ENCODE assay signal across 18 mouse cellular contexts in genomic region chr8:124483356-124484115, GRCm38 (mm10). TPM values are rescaled to one million over a fixed set of nuclear protein-coding genes. Genes with fewer than 3 reads are reported as not detected.
DNase-seq lines count a peak whose midpoint lies in the region; ATAC-seq and TF ChIP-seq lines count a peak whose summit lies in the region.
"Had no signal": no experiment of that assay in that cellular context is flagged by ENCODE, and none has a peak within 500 bp of the region (broad histone marks: within the 10 kb centered on the region; RNA-seq: fewer than 3 reads in every experiment).

No protein-coding gene starts in this region.

- no peaks in the 10 kb centered on the region for H3K27me3 ChIP-seq in kidney, embryonic 14.5 days (ENCODE audit: control insufficient read depth, insufficient read depth, low read length)
- H3K27me3 ChIP-seq in testis, adult 2 months (ENCODE audit: control insufficient read depth, insufficient read depth, low read length) = no peaks in the 10 kb centered on the region
- H3K27me3 ChIP-seq: forebrain, embryonic 15.5 days; heart, embryonic 15.5 days; limb, embryonic 13.5 days had no signal

- no peaks in the 10 kb centered on the region for H3K36me3 ChIP-seq in kidney, embryonic 14.5 days (ENCODE audit: control insufficient read depth, insufficient read depth, low read length)
- no peaks in the 10 kb centered on the region for H3K36me3 ChIP-seq in testis, adult 2 months (ENCODE audit: control insufficient read depth, insufficient read depth, low read length)
- H3K36me3 ChIP-seq: forebrain, embryonic 15.5 days; heart, embryonic 15.5 days; hindbrain, embryonic 10.5 days; limb, embryonic 13.5 days; midbrain, embryonic 10.5 days had no signal

- ATAC-seq in kidney, embryonic 14.5 days (ENCODE audit: low FRiP score, low TSS enrichment) = no peak
- no peak for ATAC-seq in megakaryocyte, adult 5-6 weeks (ENCODE audit: poor library complexity, severe bottlenecking)
- ATAC-seq: forebrain, embryonic 15.5 days had no signal

- no peak overlapping the region for H3K9ac ChIP-seq in kidney, embryonic 14.5 days (ENCODE audit: low read depth, low read length)
- H3K9ac ChIP-seq: forebrain, embryonic 15.5 days; heart, embryonic 15.5 days; limb, embryonic 13.5 days had no signal

- DNase-seq in kidney, adult 9 months = peak; percentile 47
- no peak for DNase-seq in testis, postnatal 14 days (ENCODE audit: low spot score)
- DNase-seq in R1 (ENCODE audit: low read depth, low spot score) = peak; percentile 84
- DNase-seq in heart, adult 18-20 months = no peak
- DNase-seq: adrenal gland, postnatal 14 days; heart, adult 11 months; kidney, adult 8-10 months had no signal

- H3K4me3 ChIP-seq in kidney, embryonic 14.5 days (ENCODE audit: low read length) = no peak overlapping the region
- peak overlapping the region; percentile 35; the same call in 1 of the 2 replicates for H3K4me3 ChIP-seq in testis, adult 2 months (ENCODE audit: control insufficient read depth, low read depth, low read length)
- H3K4me3 ChIP-seq: erythroblast, embryonic 14.5 days; forebrain, embryonic 15.5 days; heart, embryonic 15.5 days; hindbrain, embryonic 10.5 days; limb, embryonic 13.5 days; midbrain, embryonic 10.5 days; myocyte had no signal

- no peaks in the 10 kb centered on the region for H3K4me1 ChIP-seq in kidney, embryonic 14.5 days (ENCODE audit: control insufficient read depth, insufficient read depth, low read length)
- peaks cover 4% of the 10 kb centered on the region; the same call in 1 of the 2 replicates for H3K4me1 ChIP-seq in testis, adult 2 months (ENCODE audit: control insufficient read depth, insufficient read depth, low read length)
- H3K4me1 ChIP-seq: forebrain, embryonic 15.5 days; heart, embryonic 15.5 days; limb, embryonic 13.5 days had no signal

- no peak overlapping the region for H3K27ac ChIP-seq in kidney, embryonic 14.5 days (ENCODE audit: low read depth, low read length)
- H3K27ac ChIP-seq in testis, adult 2 months (ENCODE audit: control insufficient read depth, insufficient read depth, low read depth, low read length) = no peak overlapping the region
- H3K27ac ChIP-seq: forebrain, embryonic 15.5 days; heart, embryonic 15.5 days; hindbrain, embryonic 10.5 days; limb, embryonic 13.5 days; midbrain, embryonic 10.5 days had no signal

- no peak overlapping the region for H3K4me2 ChIP-seq in kidney, embryonic 14.5 days (replicated peaks; ENCODE audit: low read depth, low read length)
- H3K4me2 ChIP-seq: forebrain, embryonic 15.5 days; heart, embryonic 15.5 days; limb, embryonic 13.5 days had no signal

- peak; percentile 28; the same call in 1 of the 2 replicates for TF ChIP-seq POLR2A in testis, adult 2 months (IDR thresholded peaks at IDR 0.05; ENCODE audit: control insufficient read depth, low read depth, low read length)

- no peaks in the 10 kb centered on the region for H3K9me3 ChIP-seq in kidney, embryonic 14.5 days (ENCODE audit: control insufficient read depth, low read length)
- H3K9me3 ChIP-seq: forebrain, embryonic 15.5 days; heart, embryonic 15.5 days; hindbrain, embryonic 10.5 days; limb, embryonic 13.5 days; midbrain, embryonic 10.5 days had no signal

- TF ChIP-seq CTCF in testis, adult 2 months (IDR thresholded peaks at IDR 0.05; ENCODE audit: control insufficient read depth, insufficient read depth, insufficient replicate concordance, low read depth, low read length) = peak; percentile 73; the same call in 1 of the 2 replicates

- WGBS in kidney, embryonic 14.5 days = 71% methylated on average over 7 of the region's 7 CpGs

RNA-seq across cellular contexts. Expression of gene Cog2, which starts 37.0 kb away (rescaled TPM):
- 27.4 and 36.6 TPM in 2 replicates for polyA plus RNA-seq in kidney, embryonic 14.5 days (2014; fragmentation: Nextera tagmentation; extraction: Ambion mirVana)
- 14.2 and 14.7 TPM in 2 replicates for polyA plus RNA-seq in testis, adult 2 months (2012; rRNA removed)
- total RNA-seq in heart, adult 18-20 months (2021) = 10 to 100 TPM; 25.9 to 28.0 TPM
- 11.0 and 14.4 TPM in 2 replicates for total RNA-seq in megakaryocyte, adult 5-6 weeks (2015)
- 16.7 and 21.7 TPM in 2 replicates for total RNA-seq in megakaryocyte, adult 5-6 weeks (2017)

RNA-seq across cellular contexts. Expression of gene Pgbd5, which starts 44.1 kb away (rescaled TPM):
- 0.61 and 1.1 TPM in 2 replicates for polyA plus RNA-seq in kidney, embryonic 14.5 days (2014; fragmentation: Nextera tagmentation; extraction: Ambion mirVana)
- polyA plus RNA-seq in testis, adult 2 months (2012; rRNA removed) = 15.7 and 20.0 TPM in 2 replicates
- under 1 TPM; 0.49 to 0.72 TPM for total RNA-seq in heart, adult 18-20 months (2021)
- 0.09 TPM in 1 of 2 replicates, not detected in the other for total RNA-seq in megakaryocyte, adult 5-6 weeks (2015)
- total RNA-seq in megakaryocyte, adult 5-6 weeks (2017) = not detected in 2 replicates
- total RNA-seq: neutrophil, adult 5-6 weeks had no signal
- polyA plus RNA-seq: erythroblast, embryonic 14.5 days had no signal

Comparison
In these comparisons a context has a peak if more than half of its experiments do, and no peak if none do; other contexts are left out.
1. DNase-seq: peak in kidney, adult 9 months (single experiment) and R1 (single experiment); none in testis, postnatal 14 days (single experiment) and heart, adult 18-20 months (0 of 2).